Mouse (Mus musculus) kidney, adult 11 months (tissue): ENCODE measurements around the gene Gm20716.

Experiments
- DNase-seq: peaks from one replicate; pipeline ENCODE4 v3.0.0; 2022

Gm20716 gene

GRCm38 (mm10) chr2:168223326-168223725 lies 6.8 kb downstream of the Gm20716 start:
- DNase-seq: no peak

GRCm38 (mm10) chr2:168213788-168214397 lies 16.3 kb downstream of the Gm20716 start:
- DNase-seq: no peak

GRCm38 (mm10) chr2:168207883-168208282 lies 22.3 kb downstream of the Gm20716 start:
- no peak for DNase-seq

GRCm38 (mm10) chr2:168206725-168207644 lies 23.2 kb downstream of the Gm20716 start, which contains the start of gene Adnp:
Gene Adnp (minus strand): TSS chr2:168207112.
- peak; percentile 97 for DNase-seq

GRCm38 (mm10) chr2:168205681-168206631 lies 24.2 kb downstream of the Gm20716 start:
- DNase-seq: peak; percentile 24

GRCm38 (mm10) chr2:168205265-168205664 lies 24.9 kb downstream of the Gm20716 start:
- DNase-seq: peak; percentile 86

- DNase-seq: no peak
Observed at GRCm38 (mm10) chr2:168204476-168204999, 25.6 kb downstream of the Gm20716 start.

GRCm38 (mm10) chr2:168200014-168200691 lies 30.0 kb downstream of the Gm20716 start:
- no peak for DNase-seq

- no peak for DNase-seq
Observed at GRCm38 (mm10) chr2:168199476-168199875, 30.7 kb downstream of the Gm20716 start.

- DNase-seq: no peak
Observed at GRCm38 (mm10) chr2:168198421-168198820, 31.7 kb downstream of the Gm20716 start.

GRCm38 (mm10) chr2:168195721-168196120 lies 34.4 kb downstream of the Gm20716 start:
- no peak for DNase-seq

GRCm38 (mm10) chr2:168193685-168194084 lies 36.5 kb downstream of the Gm20716 start:
- DNase-seq: no peak

GRCm38 (mm10) chr2:168191856-168192255 lies 38.3 kb downstream of the Gm20716 start:
- no peak for DNase-seq

GRCm38 (mm10) chr2:168175946-168176345 lies 54.2 kb downstream of the Gm20716 start:
- no peak for DNase-seq

GRCm38 (mm10) chr2:168170167-168170685 lies 59.9 kb downstream of the Gm20716 start:
- peak; percentile 87 for DNase-seq

- DNase-seq: peak; percentile 42
Observed at GRCm38 (mm10) chr2:168169800-168170113, 60.4 kb downstream of the Gm20716 start.

- peak; percentile 53 for DNase-seq
Observed at GRCm38 (mm10) chr2:168168892-168169799, 61.0 kb downstream of the Gm20716 start.

- DNase-seq: no peak
Observed at GRCm38 (mm10) chr2:168167781-168168180, 62.4 kb downstream of the Gm20716 start.

GRCm38 (mm10) chr2:168166750-168167460 lies 63.3 kb downstream of the Gm20716 start:
- DNase-seq: peak; percentile 54

- DNase-seq: no peak
Observed at GRCm38 (mm10) chr2:168161978-168162377, 68.2 kb downstream of the Gm20716 start.
